Mouse (Mus musculus): Measurements from ENCODE around the gene Kif23. TPM values are rescaled to one million over a fixed set of nuclear protein-coding genes. Genes with fewer than 3 reads are reported as not detected.

Gene Kif23
- total and polyA plus RNA-seq, 2 experiments from 2014 or later = 4.4 to 5.8 TPM

- H3K9me3 ChIP-seq (ENCODE audit: low read length) = no peaks in the 10 kb centered on the region
- 75% methylated on average over 3 of the region's 3 CpGs for whole genome bisulfite sequencing
- H3K36me3 ChIP-seq (ENCODE audit: insufficient read depth, low read length) = no peaks in the 10 kb centered on the region
- DNase-seq (ENCODE audit: low spot score) (no peak), ATAC-seq (ENCODE audit: low FRiP score) (no peak)
- H3K9ac ChIP-seq (replicated peaks; ENCODE audit: low read length, poor library complexity, severe bottlenecking) = no peak overlapping the region
- no peak overlapping the region for H3K27ac ChIP-seq (ENCODE audit: low read depth, low read length)
- no peaks in the 10 kb centered on the region for H3K4me1 ChIP-seq (ENCODE audit: insufficient read depth, low read length)
- H3K4me3 ChIP-seq (ENCODE audit: low read depth, low read length) = no peak overlapping the region
- H3K4me2 ChIP-seq (ENCODE audit: low read depth, low read length, poor library complexity, severe bottlenecking) = no peak overlapping the region
- H3K27me3 ChIP-seq (ENCODE audit: insufficient read depth, low read length) = no peaks in the 10 kb centered on the region
- no peak for TF ChIP-seq CTCF (IDR thresholded peaks at IDR 0.05)
These were observed 5.5 kb downstream of the Kif23 start for GRCm38 (mm10) chr9:61941054-61941453.

- no peaks in the 10 kb centered on the region for H3K27me3 ChIP-seq (ENCODE audit: insufficient read depth, low read length)
- TF ChIP-seq CTCF (IDR thresholded peaks at IDR 0.05) = no peak
- H3K36me3 ChIP-seq (ENCODE audit: insufficient read depth, low read length) = no peaks in the 10 kb centered on the region
- no peak for DNase-seq (ENCODE audit: low spot score)
- ATAC-seq (ENCODE audit: low FRiP score) = no peak
- no peak overlapping the region for H3K27ac ChIP-seq (ENCODE audit: low read depth, low read length)
- no peak overlapping the region for H3K9ac ChIP-seq (replicated peaks; ENCODE audit: low read length, poor library complexity, severe bottlenecking)
- no peaks in the 10 kb centered on the region for H3K4me1 ChIP-seq (ENCODE audit: insufficient read depth, low read length)
- WGBS = 87% methylated on average over 2 of the region's 2 CpGs
- H3K4me3 ChIP-seq (ENCODE audit: low read depth, low read length) = no peak overlapping the region
- H3K9me3 ChIP-seq (ENCODE audit: low read length) = no peaks in the 10 kb centered on the region
- H3K4me2 ChIP-seq (ENCODE audit: low read depth, low read length, poor library complexity, severe bottlenecking) = no peak overlapping the region
These were observed 13.2 kb downstream of the Kif23 start for GRCm38 (mm10) chr9:61933333-61933732.

DNA sequence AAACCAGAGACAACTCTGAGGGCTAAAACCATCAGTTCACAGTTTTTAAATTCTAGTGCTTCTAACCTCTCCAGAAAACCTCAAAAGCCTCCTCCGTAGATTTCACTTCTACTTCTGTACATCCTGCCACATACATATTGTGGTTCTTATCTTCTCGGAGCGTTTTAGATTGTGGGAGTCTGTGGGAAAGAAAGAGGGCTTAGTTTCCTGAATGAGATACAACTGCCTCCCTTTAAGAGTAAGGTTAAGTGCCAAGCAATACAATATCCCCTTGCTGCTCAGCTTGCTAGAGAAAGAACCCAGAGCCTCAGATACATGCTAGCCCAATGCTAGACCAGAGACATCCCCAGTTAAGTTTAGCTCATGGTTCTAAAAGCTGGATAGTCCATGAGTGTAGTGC is 14.6 kb downstream of the Kif23 start:
- Histone ChIP-seq H3K4me1 (ENCODE audit: insufficient read depth, low read length) (no peaks in the 10 kb centered on the region), H3K36me3 (ENCODE audit: insufficient read depth, low read length) (no peaks in the 10 kb centered on the region), H3K4me3 (ENCODE audit: low read depth, low read length) (no peak overlapping the region), H3K27ac (ENCODE audit: low read depth, low read length) (no peak overlapping the region), H3K4me2 (ENCODE audit: low read depth, low read length, poor library complexity, severe bottlenecking) (no peak overlapping the region), H3K9me3 (ENCODE audit: low read length) (no peaks in the 10 kb centered on the region), H3K27me3 (ENCODE audit: insufficient read depth, low read length) (no peaks in the 10 kb centered on the region), H3K9ac (replicated peaks; ENCODE audit: low read length, poor library complexity, severe bottlenecking) (no peak overlapping the region)
- no peak for TF ChIP-seq CTCF (IDR thresholded peaks at IDR 0.05)
- 90% methylated on average over 3 of the region's 3 CpGs for WGBS
- DNase-seq (ENCODE audit: low spot score) = no peak
- ATAC-seq (ENCODE audit: low FRiP score) = no peak

GRCm38 (mm10) chr9:61925086-61925660 is 21.4 kb downstream of the Kif23 start:
- Histone ChIP-seq H3K27me3 (ENCODE audit: insufficient read depth, low read length) (no peaks in the 10 kb centered on the region), H3K4me2 (ENCODE audit: low read depth, low read length, poor library complexity, severe bottlenecking) (no peak overlapping the region), H3K27ac (ENCODE audit: low read depth, low read length) (no peak overlapping the region), H3K4me3 (ENCODE audit: low read depth, low read length) (no peak overlapping the region), H3K36me3 (ENCODE audit: insufficient read depth, low read length) (no peaks in the 10 kb centered on the region), H3K9ac (replicated peaks; ENCODE audit: low read length, poor library complexity, severe bottlenecking) (no peak overlapping the region), H3K4me1 (ENCODE audit: insufficient read depth, low read length) (no peaks in the 10 kb centered on the region), H3K9me3 (ENCODE audit: low read length) (no peaks in the 10 kb centered on the region)
- ATAC-seq (ENCODE audit: low FRiP score) (no peak), DNase-seq (ENCODE audit: low spot score) (no peak)
- TF ChIP-seq CTCF (IDR thresholded peaks at IDR 0.05) = no peak
- 92% methylated on average over 10 of the region's 10 CpGs for WGBS

GRCm38 (mm10) chr9:61920331-61920730 is 26.2 kb downstream of the Kif23 start:
- no peak for ATAC-seq (ENCODE audit: low FRiP score)
- Histone ChIP-seq H3K4me3 (ENCODE audit: low read depth, low read length) (no peak overlapping the region), H3K9ac (replicated peaks; ENCODE audit: low read length, poor library complexity, severe bottlenecking) (no peak overlapping the region), H3K27ac (ENCODE audit: low read depth, low read length) (no peak overlapping the region), H3K4me2 (ENCODE audit: low read depth, low read length, poor library complexity, severe bottlenecking) (no peak overlapping the region), H3K9me3 (ENCODE audit: low read length) (no peaks in the 10 kb centered on the region), H3K27me3 (ENCODE audit: insufficient read depth, low read length) (no peaks in the 10 kb centered on the region), H3K4me1 (ENCODE audit: insufficient read depth, low read length) (no peaks in the 10 kb centered on the region), H3K36me3 (ENCODE audit: insufficient read depth, low read length) (no peaks in the 10 kb centered on the region)
- TF ChIP-seq CTCF (IDR thresholded peaks at IDR 0.05) = no peak
- 92% methylated on average over 6 of the region's 6 CpGs for WGBS
- DNase-seq (ENCODE audit: low spot score) = no peak

GRCm38 (mm10) chr9:61919464-61919863 is 27.1 kb downstream of the Kif23 start:
- no peak overlapping the region for H3K27ac ChIP-seq (ENCODE audit: low read depth, low read length)
- no peaks in the 10 kb centered on the region for H3K9me3 ChIP-seq (ENCODE audit: low read length)
- TF ChIP-seq CTCF (IDR thresholded peaks at IDR 0.05) = no peak
- no peaks in the 10 kb centered on the region for H3K27me3 ChIP-seq (ENCODE audit: insufficient read depth, low read length)
- DNase-seq (ENCODE audit: low spot score) (no peak), ATAC-seq (ENCODE audit: low FRiP score) (no peak)
- H3K4me1 ChIP-seq (ENCODE audit: insufficient read depth, low read length) = no peaks in the 10 kb centered on the region
- no peak overlapping the region for H3K9ac ChIP-seq (replicated peaks; ENCODE audit: low read length, poor library complexity, severe bottlenecking)
- no peaks in the 10 kb centered on the region for H3K36me3 ChIP-seq (ENCODE audit: insufficient read depth, low read length)
- no peak overlapping the region for H3K4me2 ChIP-seq (ENCODE audit: low read depth, low read length, poor library complexity, severe bottlenecking)
- WGBS = 96% methylated on average over 5 of the region's 5 CpGs
- no peak overlapping the region for H3K4me3 ChIP-seq (ENCODE audit: low read depth, low read length)

Data from midbrain, postnatal 0 days (tissue).